Mouse (Mus musculus): ENCODE measurements at regions not wholly inside any gene's neighbourhood (a gene's known extent, or its start where the extent isn't known, plus 50 kb on each side); places are given as distances from the start of the nearest gene placed in this dataset.
A peak's percentile ranks its signal among the peaks of the same experiment; 100 is the strongest.
"Not testable (repeated sequence)": the region's sequence is repeated elsewhere in the genome, so short reads cannot be mapped to it uniquely, and the experiment has no call there.

DNA sequence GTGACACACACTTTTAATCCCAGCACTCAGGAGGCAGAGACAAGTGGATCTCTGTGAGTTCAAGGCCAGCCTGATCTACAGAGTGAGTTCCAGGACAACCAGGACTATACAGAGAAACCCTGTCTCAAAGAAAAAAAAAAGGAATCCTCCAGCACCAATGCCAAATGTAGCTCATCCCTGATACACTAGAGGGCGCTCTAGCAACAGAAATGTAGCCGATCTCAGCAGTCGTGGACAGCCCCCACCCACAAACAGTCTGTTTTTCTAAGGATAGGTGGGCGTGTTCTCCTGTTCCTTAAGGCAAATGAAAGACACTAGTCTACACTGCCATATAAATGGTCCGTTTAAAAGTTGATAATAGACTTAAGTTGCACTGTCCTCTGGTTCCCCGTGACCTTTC is 2447.9 kb upstream of the Gm8797 start:
- not testable (repeated sequence) for DNase-seq

DNA sequence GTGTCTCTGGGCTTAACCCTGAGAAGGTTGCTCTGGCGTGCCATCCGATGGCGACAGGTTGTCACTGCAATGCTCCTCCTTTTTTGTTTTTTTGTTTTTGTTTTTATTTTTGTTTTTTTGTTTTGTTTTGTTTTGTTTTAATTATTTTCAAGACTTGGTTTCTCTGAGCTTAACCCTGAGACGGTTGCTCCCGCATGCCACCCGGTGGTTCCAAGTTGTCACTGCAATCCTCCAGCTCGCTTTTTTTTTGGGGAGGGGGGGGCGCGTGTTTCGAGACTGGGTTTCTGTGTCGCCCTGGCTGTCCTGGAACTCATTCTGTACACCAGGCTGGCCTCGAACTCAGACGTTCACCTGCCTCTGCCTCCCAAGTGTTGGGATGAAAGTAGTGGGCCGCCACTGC is 2442.1 kb upstream of the Gm8797 start:
- intact Hi-C loops (cut with DNase I) = no loop called here
- peak; percentile 2 for DNase-seq

More for the DNA sequence above, 2447.9 kb upstream of the Gm8797 start:
- intact Hi-C loops (cut with DNase I) = not testable (repeated sequence)

GRCm38 (mm10) chr3:3308996-3309395 is 2441.6 kb upstream of the Gm8797 start:
- intact Hi-C loops (cut with DNase I) = no loop called here

DNA sequence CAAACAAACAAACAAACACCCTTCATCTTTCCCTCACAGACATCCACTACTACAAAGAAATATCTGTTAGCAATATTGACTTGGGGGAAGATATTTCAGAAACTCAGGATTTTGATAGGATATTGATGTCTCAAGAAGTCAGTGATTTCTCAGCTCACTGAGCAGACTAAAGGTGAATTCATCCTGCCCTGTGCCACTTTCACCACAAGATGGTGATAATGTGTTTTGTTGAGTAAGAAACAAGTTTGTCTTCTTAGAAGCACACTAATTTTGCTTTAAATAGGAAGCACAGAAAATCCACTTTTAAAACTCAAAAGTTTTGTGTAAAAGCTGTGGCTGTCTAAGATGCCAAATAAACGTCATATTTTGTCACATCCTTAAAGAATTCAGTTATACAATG is 2439.8 kb upstream of the Gm8797 start:
- no peak for DNase-seq
- intact Hi-C loops (cut with DNase I) = no loop called here

More at GRCm38 (mm10) chr3:3308996-3309395, 2441.6 kb upstream of the Gm8797 start:
- DNase-seq = peak; percentile 1

- intact Hi-C loops (cut with DNase I) = no loop called here
- DNase-seq = no peak
These were observed 2401.0 kb upstream of the Gm8797 start for GRCm38 (mm10) chr3:3349634-3350033.

DNA sequence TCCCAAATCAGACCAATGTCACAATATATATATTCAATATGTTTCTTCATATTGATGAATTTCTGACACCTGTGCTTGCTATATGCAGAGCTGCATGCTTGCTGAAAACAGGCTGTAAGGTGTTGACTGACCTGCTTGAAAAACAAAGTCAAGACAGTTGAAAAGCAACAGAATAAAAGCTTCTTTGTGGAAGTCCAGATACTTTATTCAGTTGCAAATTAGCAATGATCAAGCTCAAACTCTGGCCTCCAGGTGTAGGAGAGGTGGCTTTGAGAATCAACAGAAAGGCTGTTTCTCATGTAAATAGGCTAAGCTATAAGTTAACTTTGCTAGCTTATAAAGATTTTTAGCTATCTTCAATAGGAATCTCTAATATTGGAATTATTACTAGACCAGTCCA is 2379.7 kb upstream of the Gm8797 start:
- intact Hi-C loops (cut with DNase I) = not testable (repeated sequence)

GRCm38 (mm10) chr3:3388056-3388770 is 2362.4 kb upstream of the Gm8797 start:
- DNase-seq = no peak
- intact Hi-C loops (cut with DNase I) = no loop called here

More for the DNA sequence above, 2379.7 kb upstream of the Gm8797 start:
- DNase-seq = not testable (repeated sequence)
